Mouse (Mus musculus) megakaryocyte, embryonic 14.5 days (primary cell): ENCODE results near the gene Olfml1. TPM values are rescaled to one million over a fixed set of nuclear protein-coding genes. Genes with fewer than 3 reads are reported as not detected.
A peak's percentile ranks its signal among the peaks of the same experiment; 100 is the strongest.

ENCODE experiments used
- H3K27me3 ChIP-seq: replicated peaks from 2 replicates; pipeline ENCODE3; 2012; ENCODE audit warnings: inconsistent platforms
- H3K36me3 ChIP-seq: replicated peaks from 2 replicates; pipeline ENCODE3; 2012; ENCODE audit warnings: low read length, inconsistent platforms, mixed read lengths
- H3K4me1 ChIP-seq: 2 replicates; pipeline ENCODE4 v1.6.1; 2012; ENCODE audit warnings: inconsistent platforms
- H3K4me3 ChIP-seq: replicated peaks from 2 replicates; pipeline ENCODE3; 2012; ENCODE audit warnings: moderate library complexity, mild to moderate bottlenecking, inconsistent platforms
- H3K9me3 ChIP-seq: 2 replicates; pipeline ENCODE4 v1.6.1; 2012; ENCODE audit warnings: inconsistent platforms
- FLI1 ChIP-seq: IDR thresholded peaks from 2 replicates; pipeline ENCODE4 v1.6.1; 2012; ENCODE audit warnings: low read length, inconsistent platforms, mixed read lengths
- GATA1 ChIP-seq: IDR thresholded peaks from 3 replicates; pipeline ENCODE4 v1.6.1; 2012; ENCODE audit warnings: mixed read lengths, low read length, inconsistent platforms, borderline replicate concordance
- polyA plus RNA-seq: library from polyadenylated mRNA; stranded (reverse); fragments of >175 nt; gene quantifications from 2 replicates; pipeline ENCODE4 v1.2.3, GENCODE M21; 2012; ENCODE audit warnings: low replicate concordance; ENCODE audit not compliant: insufficient read depth

The Olfml1 gene
- polyA plus RNA-seq, 1 experiment = not detected

- Histone ChIP-seq H3K4me3 (no peak overlapping the region), H3K4me1 (peaks cover 13% of the 10 kb centered on the region)
Measured at GRCm38 (mm10) chr7:107547872-107548271, 19.4 kb upstream of the Olfml1 start.

GRCm38 (mm10) chr7:107553461-107553860, 13.8 kb upstream of the Olfml1 start:
- H3K4me1 ChIP-seq = peaks cover 5% of the 10 kb centered on the region; the same call in 1 of the 2 replicates
- H3K4me3 ChIP-seq = no peak overlapping the region
- TF ChIP-seq GATA1 = no peak
- no peaks in the 10 kb centered on the region for H3K27me3 ChIP-seq
- H3K36me3 ChIP-seq = no peaks in the 10 kb centered on the region
- peaks cover 3% of the 10 kb centered on the region for H3K9me3 ChIP-seq

More at GRCm38 (mm10) chr7:107547872-107548271, 19.4 kb upstream of the Olfml1 start:
- TF ChIP-seq GATA1 (no peak), FLI1 (no peak)
- Histone ChIP-seq H3K27me3 (peaks cover 2% of the 10 kb centered on the region), H3K36me3 (no peaks in the 10 kb centered on the region), H3K9me3 (no peaks in the 10 kb centered on the region)

GRCm38 (mm10) chr7:107555906-107556305, 11.3 kb upstream of the Olfml1 start:
- Histone ChIP-seq H3K9me3 (peaks cover 7% of the 10 kb centered on the region), H3K4me1 (peaks cover 6% of the 10 kb centered on the region), H3K36me3 (no peaks in the 10 kb centered on the region), H3K4me3 (no peak overlapping the region), H3K27me3 (no peaks in the 10 kb centered on the region)
- TF ChIP-seq GATA1 = no peak

GRCm38 (mm10) chr7:107560675-107561074, 6.6 kb upstream of the Olfml1 start:
- Histone ChIP-seq H3K4me3 (no peak overlapping the region), H3K27me3 (no peaks in the 10 kb centered on the region), H3K9me3 (peaks cover 7% of the 10 kb centered on the region), H3K36me3 (no peaks in the 10 kb centered on the region), H3K4me1 (peaks cover 15% of the 10 kb centered on the region)
- TF ChIP-seq GATA1 (no peak), FLI1 (no peak)

GRCm38 (mm10) chr7:107561584-107561983, 5.7 kb upstream of the Olfml1 start:
- Histone ChIP-seq H3K9me3 (peaks cover 7% of the 10 kb centered on the region), H3K36me3 (no peaks in the 10 kb centered on the region), H3K4me1 (peaks cover 17% of the 10 kb centered on the region), H3K27me3 (no peaks in the 10 kb centered on the region), H3K4me3 (peak overlapping the region; percentile 44)
- TF ChIP-seq FLI1 = no peak
- no peak; the same call in 2 of the 3 replicates for TF ChIP-seq GATA1

GRCm38 (mm10) chr7:107563727-107564126, 3.5 kb upstream of the Olfml1 start:
- Histone ChIP-seq H3K36me3 (no peaks in the 10 kb centered on the region), H3K4me1 (peaks cover 18% of the 10 kb centered on the region), H3K27me3 (no peaks in the 10 kb centered on the region), H3K9me3 (0 out of 2 replicates have a peak, but pooled peaks cover 4% of the 10 kb centered on the region), H3K4me3 (no peak overlapping the region)
- TF ChIP-seq FLI1 (no peak), GATA1 (no peak)

- peaks cover 3% of the 10 kb centered on the region; the same call in 1 of the 2 replicates for H3K4me1 ChIP-seq
- H3K36me3 ChIP-seq = no peaks in the 10 kb centered on the region
- H3K27me3 ChIP-seq = no peaks in the 10 kb centered on the region
- 0 out of 2 replicates have a peak, but pooled peaks cover 5% of the 10 kb centered on the region for H3K9me3 ChIP-seq
- H3K4me3 ChIP-seq = no peak overlapping the region
- no peak for TF ChIP-seq FLI1
- no peak for TF ChIP-seq GATA1
Measured at GRCm38 (mm10) chr7:107567674-107568073, 428 bp downstream of the Olfml1 start.

GRCm38 (mm10) chr7:107568971-107569370, 1.7 kb downstream of the Olfml1 start:
- Histone ChIP-seq H3K4me1 (peaks cover 3% of the 10 kb centered on the region; the same call in 1 of the 2 replicates), H3K27me3 (no peaks in the 10 kb centered on the region), H3K9me3 (0 out of 2 replicates have a peak, but pooled peaks cover 5% of the 10 kb centered on the region), H3K36me3 (no peaks in the 10 kb centered on the region), H3K4me3 (no peak overlapping the region)
- no peak for TF ChIP-seq GATA1
- no peak for TF ChIP-seq FLI1

GRCm38 (mm10) chr7:107573856-107574255, 6.6 kb downstream of the Olfml1 start:
- H3K4me3 ChIP-seq = no peak overlapping the region
- TF ChIP-seq GATA1 (no peak), FLI1 (no peak)

GRCm38 (mm10) chr7:107574276-107574675, 7.0 kb downstream of the Olfml1 start:
- TF ChIP-seq GATA1 (no peak), FLI1 (no peak)
- no peaks in the 10 kb centered on the region for H3K27me3 ChIP-seq
- 0 out of 2 replicates have a peak, but pooled peaks cover 5% of the 10 kb centered on the region for H3K9me3 ChIP-seq
- no peaks in the 10 kb centered on the region for H3K36me3 ChIP-seq
- H3K4me3 ChIP-seq = no peak overlapping the region
- H3K4me1 ChIP-seq = no peaks in the 10 kb centered on the region

More at GRCm38 (mm10) chr7:107573856-107574255, 6.6 kb downstream of the Olfml1 start:
- Histone ChIP-seq H3K36me3 (no peaks in the 10 kb centered on the region), H3K4me1 (no peaks in the 10 kb centered on the region), H3K27me3 (no peaks in the 10 kb centered on the region), H3K9me3 (0 out of 2 replicates have a peak, but pooled peaks cover 5% of the 10 kb centered on the region)
